Mouse (Mus musculus) brain, embryonic 14.5 days (tissue): ENCODE data around the gene Slc9b1.

Source experiments
- CTCF ChIP-seq: fragments of 200-500 bp; IDR thresholded peaks from 2 replicates; pipeline ENCODE4 v1.5.1; 2012; ENCODE audit warnings: inconsistent platforms, mild to moderate bottlenecking, moderate library complexity, borderline replicate concordance; ENCODE audit not compliant: insufficient read depth, insufficient read length; ENCODE audit errors: extremely low read depth
- POLR2A ChIP-seq: fragments of 200-500 bp; IDR thresholded peaks from 2 replicates; pipeline ENCODE4 v1.6.1; 2012; ENCODE audit warnings: mild to moderate bottlenecking, inconsistent platforms, borderline replicate concordance; ENCODE audit not compliant: poor library complexity, insufficient read depth, insufficient read length, severe bottlenecking; ENCODE audit errors: extremely low read depth

- TF ChIP-seq CTCF (no peak), POLR2A (no peak)
Observed at GRCm38 (mm10) chr3:135411824-135412223, 64.0 kb downstream of the Slc9b1 start.
